Mouse (Mus musculus) hindbrain, embryonic 11.5 days (tissue): ENCODE data around the gene Olfr658. TPM values are rescaled to one million over a fixed set of nuclear protein-coding genes. Genes with fewer than 3 reads are reported as not detected.
A peak's percentile ranks its signal among the peaks of the same experiment; 100 is the strongest.

Experiments
- ATAC-seq: fragments of 200-750 bp; cut with Nextera tagmentation; 2 replicates; pipeline ENCODE4 v1.8.0; 2017; ENCODE audit warnings: mild to moderate bottlenecking, moderate TSS enrichment, moderate library complexity; ENCODE audit not compliant: low FRiP score
- DNase-seq: peaks from one replicate; pipeline ENCODE4 v3.0.0-alpha.2; 2015; ENCODE audit warnings: low spot score
- H3K27ac ChIP-seq: fragments of 300-500 bp; sonication (generic); 2 replicates; pipeline ENCODE4 v1.5.1; 2014; ENCODE audit warnings: mild to moderate bottlenecking, low read depth, low read length
- H3K27me3 ChIP-seq: fragments of 300-500 bp; sonication (generic); 2 replicates; pipeline ENCODE4 v1.6.1; 2014; ENCODE audit warnings: mild to moderate bottlenecking, low read length, moderate library complexity, mixed read lengths; ENCODE audit not compliant: control insufficient read depth, insufficient read depth
- H3K36me3 ChIP-seq: fragments of 300-500 bp; sonication (generic); 2 replicates; pipeline ENCODE4 v1.6.1; 2014; ENCODE audit warnings: mild to moderate bottlenecking, low read length, moderate library complexity, mixed read lengths; ENCODE audit not compliant: control insufficient read depth, insufficient read depth
- H3K4me1 ChIP-seq: fragments of 300-500 bp; sonication (generic); replicated peaks from 2 replicates; pipeline ENCODE4 v1.6.1; 2014; ENCODE audit warnings: low read length, mixed read lengths; ENCODE audit not compliant: control insufficient read depth, insufficient read depth
- H3K4me2 ChIP-seq: fragments of 300-500 bp; sonication (generic); replicated peaks from 2 replicates; pipeline ENCODE4 v1.6.1; 2014; ENCODE audit warnings: mild to moderate bottlenecking, low read depth, low read length
- H3K4me3 ChIP-seq: fragments of 300-500 bp; sonication (generic); 2 replicates; pipeline ENCODE4 v1.5.1; 2014; ENCODE audit warnings: low read depth, low read length
- H3K9ac ChIP-seq: fragments of 300-500 bp; sonication (generic); 2 replicates; pipeline ENCODE4 v1.6.1; 2014; ENCODE audit warnings: low read depth, low read length
- H3K9me3 ChIP-seq: fragments of 300-500 bp; sonication (generic); 2 replicates; pipeline ENCODE4 v1.6.1; 2016; ENCODE audit warnings: low read length; ENCODE audit not compliant: control insufficient read depth
- WGBS: fragments of 180-500 bp; shearing (Covaris S2); extraction: QIAGEN DNeasy Blood & Tissue Kit; methylation state at CpG from one replicate; pipeline ENCODE4 v1.1.7; 2014; 5-methylcytosine and 5-hydroxymethylcytosine counted together
- polyA plus RNA-seq: library from polyadenylated mRNA; unstranded; fragments of >200 nt; fragmentation: Nextera tagmentation; extraction: Ambion mirVana; gene quantifications from 2 replicates; pipeline ENCODE4 v1.2.1, GENCODE M21; 2014

Olfr658 gene
- not detected in 2 replicates for polyA plus RNA-seq

GRCm38 (mm10) chr7:104646841-104647482, at the start of gene Olfr658:
Gene Olfr658, minus strand, starts transcription at chr7:104647305.
- H3K4me1 ChIP-seq, result no peaks in the 10 kb centered on the region
- H3K36me3 ChIP-seq, result no peaks in the 10 kb centered on the region
- 0 out of 2 replicates have a peak within 1 kb of the TSS, but pooled peaks have one; percentile 45 for H3K9ac ChIP-seq
- H3K27ac ChIP-seq, result no peak within 1 kb of the TSS
- peak; percentile 66 for DNase-seq
- H3K4me3 ChIP-seq, result peak within 1 kb of the TSS; percentile 18
- H3K9me3 ChIP-seq, result no peaks in the 10 kb centered on the region
- H3K4me2 ChIP-seq, result peak within 1 kb of the TSS; percentile 21
- ATAC-seq, result peak; percentile 95
- H3K27me3 ChIP-seq, result no peaks in the 10 kb centered on the region
- 27% methylated on average over 20 of the region's 22 CpGs for WGBS

DNA sequence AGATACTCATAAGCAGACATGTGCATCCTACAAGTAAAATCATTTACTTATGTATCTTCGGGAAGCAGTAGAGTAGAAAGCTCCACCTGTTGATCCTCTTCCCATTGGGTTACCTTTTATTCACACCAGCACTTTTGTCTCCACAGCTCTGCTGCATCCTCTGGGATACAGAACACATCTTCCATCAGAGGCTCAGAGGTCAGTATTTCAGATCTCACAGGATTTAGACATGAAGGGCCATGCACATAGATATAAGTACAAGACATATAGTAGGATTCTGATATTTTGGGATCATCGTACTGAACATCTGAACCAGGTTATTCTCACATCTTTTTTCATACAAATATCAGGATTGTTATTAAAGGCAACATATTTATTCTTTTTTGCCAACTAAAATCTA, 39.1 kb upstream of the Olfr658 start, which contains the start of gene Olfr661:
TSS of gene Olfr661 (plus strand) at position 301 of the 400 bp plus-strand sequence.
- DNase-seq, result no peak
- H3K27me3 ChIP-seq, result no peaks in the 10 kb centered on the region
- H3K4me1 ChIP-seq, result no peaks in the 10 kb centered on the region
- no peak for ATAC-seq
- H3K4me3 ChIP-seq, result no peak within 1 kb of the TSS
- 92% methylated on average over 2 of the region's 2 CpGs for WGBS
- H3K36me3 ChIP-seq, result no peaks in the 10 kb centered on the region
- H3K9ac ChIP-seq, result no peak within 1 kb of the TSS
- no peak within 1 kb of the TSS for H3K4me2 ChIP-seq
- no peak within 1 kb of the TSS for H3K27ac ChIP-seq
- H3K9me3 ChIP-seq, result no peaks in the 10 kb centered on the region

DNA sequence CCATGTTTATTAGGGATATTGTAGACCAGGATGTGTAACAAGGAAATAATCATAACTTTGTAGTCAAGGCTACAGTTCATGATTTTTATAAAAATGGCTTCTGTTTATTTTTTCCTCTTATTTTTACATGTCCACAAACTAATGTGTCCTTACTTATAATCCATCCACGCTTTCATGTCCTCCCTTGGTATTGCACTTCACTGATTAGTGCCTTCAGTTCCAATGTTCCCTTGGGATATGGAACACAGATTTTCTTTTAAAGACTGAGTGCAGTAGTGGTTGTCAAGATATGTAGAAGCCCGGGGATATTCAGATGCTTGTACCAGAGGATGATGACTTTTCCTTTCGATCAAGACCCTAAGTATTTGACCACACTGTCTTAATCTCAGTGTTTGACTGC, 19.3 kb upstream of the Olfr658 start, which contains the start of gene Olfr659:
TSS of gene Olfr659 (plus strand) at position 301 of the 400 bp plus-strand sequence.
- Histone ChIP-seq H3K27me3 (no peaks in the 10 kb centered on the region), H3K4me1 (no peaks in the 10 kb centered on the region), H3K4me3 (no peak within 1 kb of the TSS), H3K9ac (no peak within 1 kb of the TSS), H3K36me3 (no peaks in the 10 kb centered on the region), H3K9me3 (no peaks in the 10 kb centered on the region), H3K27ac (no peak within 1 kb of the TSS), H3K4me2 (no peak within 1 kb of the TSS)
- 85% methylated on average over 3 of the region's 3 CpGs for WGBS
- no peak for DNase-seq
- no peak for ATAC-seq

DNA sequence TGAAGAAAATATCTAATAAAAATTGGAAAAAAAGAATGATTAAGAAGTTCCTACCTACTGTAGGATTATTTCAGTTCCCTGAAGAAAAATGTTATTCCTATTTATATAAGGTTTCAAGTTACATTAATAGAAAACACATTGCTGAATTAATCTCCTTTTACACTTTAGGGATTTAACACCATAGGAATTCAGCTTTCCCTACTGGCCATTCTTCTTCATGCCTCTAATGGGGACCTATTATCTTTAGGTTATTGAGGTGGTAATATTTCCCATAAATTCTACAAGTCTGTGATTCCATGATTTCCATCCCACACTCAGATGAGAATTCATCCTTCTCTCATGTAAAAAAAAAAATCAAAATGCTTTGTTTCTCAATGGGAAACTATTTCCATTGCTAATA, 22.6 kb downstream of the Olfr658 start, which contains the start of gene Olfr657:
TSS of gene Olfr657 (plus strand) at position 301 of the 400 bp plus-strand sequence.
- Histone ChIP-seq H3K27me3 (no peaks in the 10 kb centered on the region), H3K4me2 (no peak within 1 kb of the TSS), H3K36me3 (no peaks in the 10 kb centered on the region), H3K9me3 (no peaks in the 10 kb centered on the region), H3K4me3 (no peak within 1 kb of the TSS), H3K9ac (no peak within 1 kb of the TSS), H3K4me1 (no peaks in the 10 kb centered on the region), H3K27ac (no peak within 1 kb of the TSS)
- DNase-seq (no peak), ATAC-seq (no peak)

DNA sequence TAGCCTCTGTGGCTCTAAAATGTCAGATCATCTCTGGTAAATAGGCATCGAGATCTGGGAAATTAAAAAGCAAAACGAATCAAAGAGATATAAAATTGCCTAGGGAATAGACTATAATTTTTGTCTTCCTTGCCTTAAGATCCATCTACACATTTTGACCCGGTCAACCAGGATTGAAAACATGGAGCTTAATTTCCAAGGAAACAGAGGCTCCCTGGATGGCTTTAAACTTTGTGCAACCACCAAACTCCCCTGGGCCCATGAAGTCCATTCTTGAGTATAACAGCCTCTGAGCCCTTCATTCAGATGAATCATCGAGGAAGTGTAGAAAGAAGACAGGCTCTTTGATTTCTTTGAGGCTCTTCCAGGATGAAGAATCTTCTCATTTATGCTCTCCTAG, 33.5 kb downstream of the Olfr658 start, which contains the start of gene Olfr656:
TSS of gene Olfr656 (plus strand) at position 301 of the 400 bp plus-strand sequence.
- H3K4me1 ChIP-seq, result no peaks in the 10 kb centered on the region
- WGBS, result 87% methylated on average over 4 of the region's 4 CpGs
- ATAC-seq, result no peak
- no peaks in the 10 kb centered on the region for H3K9me3 ChIP-seq
- no peak within 1 kb of the TSS for H3K27ac ChIP-seq
- no peaks in the 10 kb centered on the region for H3K27me3 ChIP-seq
- no peaks in the 10 kb centered on the region for H3K36me3 ChIP-seq
- DNase-seq, result no peak
- H3K9ac ChIP-seq, result no peak within 1 kb of the TSS
- no peak within 1 kb of the TSS for H3K4me3 ChIP-seq
- no peak within 1 kb of the TSS for H3K4me2 ChIP-seq

- no peaks in the 10 kb centered on the region for H3K9me3 ChIP-seq
Measured at GRCm38 (mm10) chr7:104604727-104605126, 42.4 kb downstream of the Olfr658 start.

GRCm38 (mm10) chr7:104603173-104603572, 43.9 kb downstream of the Olfr658 start:
- no peaks in the 10 kb centered on the region for H3K36me3 ChIP-seq
- H3K4me1 ChIP-seq, result no peaks in the 10 kb centered on the region
- H3K27ac ChIP-seq, result no peak overlapping the region
- 4% methylated on average over 3 of the region's 3 CpGs for WGBS
- H3K4me3 ChIP-seq, result no peak overlapping the region
- H3K4me2 ChIP-seq, result no peak overlapping the region
- ATAC-seq, result no peak; the same call in 1 of the 2 replicates
- H3K9me3 ChIP-seq, result no peaks in the 10 kb centered on the region
- DNase-seq, result peak; percentile 59
- H3K9ac ChIP-seq, result no peak overlapping the region
- no peaks in the 10 kb centered on the region for H3K27me3 ChIP-seq

More at GRCm38 (mm10) chr7:104604727-104605126, 42.4 kb downstream of the Olfr658 start:
- H3K4me2 ChIP-seq, result no peak overlapping the region
- no peaks in the 10 kb centered on the region for H3K36me3 ChIP-seq
- no peaks in the 10 kb centered on the region for H3K27me3 ChIP-seq
- ATAC-seq (no peak), DNase-seq (no peak)
- no peaks in the 10 kb centered on the region for H3K4me1 ChIP-seq
- H3K9ac ChIP-seq, result no peak overlapping the region
- H3K4me3 ChIP-seq, result no peak overlapping the region
- no peak overlapping the region for H3K27ac ChIP-seq

GRCm38 (mm10) chr7:104601679-104602078, 45.4 kb downstream of the Olfr658 start, which contains the start of gene Olfr655:
Gene Olfr655, minus strand, starts transcription at chr7:104601779.
- WGBS, result 90% methylated on average over 2 of the region's 2 CpGs
- Histone ChIP-seq H3K27me3 (no peaks in the 10 kb centered on the region), H3K4me2 (no peak within 1 kb of the TSS), H3K4me1 (no peaks in the 10 kb centered on the region), H3K9me3 (no peaks in the 10 kb centered on the region), H3K27ac (no peak within 1 kb of the TSS), H3K36me3 (no peaks in the 10 kb centered on the region), H3K4me3 (no peak within 1 kb of the TSS), H3K9ac (no peak within 1 kb of the TSS)
- DNase-seq (no peak), ATAC-seq (no peak)
